Mouse (Mus musculus): ENCODE data around the gene Sf3b6. TPM values are rescaled to one million over a fixed set of nuclear protein-coding genes. Genes with fewer than 3 reads are reported as not detected.
A peak's percentile ranks its signal among the peaks of the same experiment; 100 is the strongest.
"Not testable (repeated sequence)": the region's sequence is repeated elsewhere in the genome, so short reads cannot be mapped to it uniquely, and the experiment has no call there.

The Sf3b6 gene
- polyA plus RNA-seq, 1 experiment = 161 TPM

DNA sequence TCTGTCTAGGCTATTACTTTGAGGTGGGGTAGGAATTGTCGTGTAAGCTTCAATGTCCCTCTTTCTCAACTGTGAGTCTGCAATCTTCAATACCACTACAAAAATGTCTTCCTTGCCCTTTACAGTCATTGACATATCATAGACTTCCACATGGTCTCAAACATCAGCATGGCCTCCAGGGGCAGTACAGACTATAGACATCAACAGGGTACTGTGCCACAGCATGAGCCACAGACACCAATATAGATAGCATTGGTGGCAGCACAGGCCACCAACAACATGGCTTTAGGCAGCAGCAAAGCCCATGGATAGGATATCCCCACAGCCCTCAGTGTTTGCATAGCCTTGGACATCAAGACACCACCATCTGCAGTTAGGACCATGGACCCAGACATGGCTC, 36.1 kb upstream of the Sf3b6 start:
- no peak for TF ChIP-seq POLR2A (IDR thresholded peaks at IDR 0.05; ENCODE audit: borderline replicate concordance, control insufficient read depth, low read depth, low read length)
- no peak for TF ChIP-seq CTCF (IDR thresholded peaks at IDR 0.05; ENCODE audit: control insufficient read depth, insufficient read depth, low read length)
- no peak overlapping the region for H3K4me3 ChIP-seq (replicated peaks; ENCODE audit: control insufficient read depth, low read depth, low read length)
- no peaks in the 10 kb centered on the region for H3K4me1 ChIP-seq (ENCODE audit: control insufficient read depth, insufficient read depth, low read length)
- WGBS = 71% methylated on average over 1 of the region's 1 CpGs
- H3K27ac ChIP-seq (ENCODE audit: control insufficient read depth, insufficient read depth, low read depth, low read length, poor library complexity) = no peak overlapping the region

DNA sequence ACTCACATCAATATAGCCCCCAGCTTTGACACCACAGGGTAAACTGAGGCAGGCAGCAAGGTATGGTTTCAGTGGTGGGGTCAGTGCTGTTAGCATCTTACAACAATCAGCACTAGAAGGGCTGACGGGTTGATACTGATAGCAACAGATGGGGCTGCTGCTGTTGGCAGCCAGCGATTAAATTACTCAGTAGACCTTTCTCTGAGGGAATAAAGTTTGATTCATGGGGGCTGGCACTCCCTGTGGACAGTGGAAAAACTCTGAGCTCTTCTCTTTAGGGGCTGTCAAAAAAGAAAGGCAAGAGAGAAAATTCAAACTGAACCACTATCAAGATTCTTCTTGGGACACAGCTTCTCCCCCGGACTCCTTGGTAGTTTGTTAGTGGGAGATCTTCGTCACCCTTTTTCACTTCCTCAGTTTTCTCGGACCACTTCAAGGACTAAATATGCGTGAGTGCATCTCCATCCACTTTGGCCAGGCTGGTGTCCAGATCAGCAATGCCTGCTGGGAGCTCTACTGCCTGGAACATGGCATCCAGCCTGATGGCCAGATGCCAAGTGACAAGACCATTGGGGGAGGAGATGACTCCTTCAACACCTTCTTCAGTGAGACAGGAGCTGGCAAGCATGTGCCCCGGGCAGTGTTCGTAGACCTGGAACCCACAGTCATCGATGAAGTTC, 35.5 kb upstream of the Sf3b6 start:
- H3K27ac ChIP-seq (ENCODE audit: control insufficient read depth, insufficient read depth, low read depth, low read length, poor library complexity) = not testable (repeated sequence)
- 76% methylated on average over 9 of the region's 9 CpGs for WGBS

DNA sequence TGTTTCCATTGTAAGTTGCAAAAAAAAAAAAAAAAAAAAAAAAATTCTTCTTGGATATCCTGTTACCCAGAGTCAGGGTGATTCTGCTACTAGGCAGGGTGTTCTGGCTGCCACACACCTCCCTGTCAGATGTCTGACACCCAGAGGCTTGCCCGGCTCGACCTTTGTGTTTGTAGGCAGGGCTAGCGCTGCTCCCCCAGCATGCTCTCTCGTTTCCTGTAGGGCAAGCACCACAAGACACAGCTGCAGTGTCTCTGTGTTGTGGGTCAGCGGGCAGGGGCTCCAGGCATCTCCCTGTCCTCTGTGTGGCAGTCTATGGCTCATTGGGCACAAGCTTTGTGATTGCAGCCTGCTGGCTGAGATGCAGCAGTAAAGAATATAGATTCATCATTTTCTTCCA, 33.7 kb upstream of the Sf3b6 start:
- 63% methylated on average over 5 of the region's 5 CpGs for WGBS
- Histone ChIP-seq H3K4me3 (replicated peaks; ENCODE audit: control insufficient read depth, low read depth, low read length) (no peak overlapping the region), H3K4me1 (ENCODE audit: control insufficient read depth, insufficient read depth, low read length) (no peaks in the 10 kb centered on the region), H3K27ac (ENCODE audit: control insufficient read depth, insufficient read depth, low read depth, low read length, poor library complexity) (no peak overlapping the region)
- TF ChIP-seq POLR2A (IDR thresholded peaks at IDR 0.05; ENCODE audit: borderline replicate concordance, control insufficient read depth, low read depth, low read length) (no peak), CTCF (IDR thresholded peaks at IDR 0.05; ENCODE audit: control insufficient read depth, insufficient read depth, low read length) (no peak)

More for the DNA sequence above, 35.5 kb upstream of the Sf3b6 start:
- H3K4me3 ChIP-seq (replicated peaks; ENCODE audit: control insufficient read depth, low read depth, low read length); H3K4me1 ChIP-seq (ENCODE audit: control insufficient read depth, insufficient read depth, low read length): not testable (repeated sequence)

DNA sequence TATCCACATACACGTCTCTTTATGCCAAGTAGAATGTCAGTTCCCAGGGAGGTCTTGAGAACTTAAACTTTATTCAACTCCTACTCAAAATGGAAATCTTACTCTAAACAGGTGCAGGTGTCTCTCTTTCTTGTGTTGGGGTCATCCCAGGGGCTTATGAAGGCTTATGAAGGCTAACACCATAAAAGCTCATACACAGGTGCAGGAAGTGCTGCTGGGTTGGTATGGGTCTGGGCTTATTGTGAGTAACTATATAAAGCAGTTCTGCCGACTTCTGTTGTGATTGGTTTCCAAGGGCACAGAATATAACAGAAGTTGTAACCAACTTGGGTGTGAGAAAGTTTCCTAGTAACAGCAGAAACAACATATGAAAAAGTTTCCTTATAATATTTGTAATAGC, 32.9 kb upstream of the Sf3b6 start:
- H3K4me1 ChIP-seq (ENCODE audit: control insufficient read depth, insufficient read depth, low read length) = no peaks in the 10 kb centered on the region
- WGBS = 67% methylated on average over 2 of the region's 2 CpGs
- no peak for TF ChIP-seq CTCF (IDR thresholded peaks at IDR 0.05; ENCODE audit: control insufficient read depth, insufficient read depth, low read length)
- no peak for TF ChIP-seq POLR2A (IDR thresholded peaks at IDR 0.05; ENCODE audit: borderline replicate concordance, control insufficient read depth, low read depth, low read length)
- H3K4me3 ChIP-seq (replicated peaks; ENCODE audit: control insufficient read depth, low read depth, low read length) = no peak overlapping the region
- H3K27ac ChIP-seq (ENCODE audit: control insufficient read depth, insufficient read depth, low read depth, low read length, poor library complexity) = no peak overlapping the region

DNA sequence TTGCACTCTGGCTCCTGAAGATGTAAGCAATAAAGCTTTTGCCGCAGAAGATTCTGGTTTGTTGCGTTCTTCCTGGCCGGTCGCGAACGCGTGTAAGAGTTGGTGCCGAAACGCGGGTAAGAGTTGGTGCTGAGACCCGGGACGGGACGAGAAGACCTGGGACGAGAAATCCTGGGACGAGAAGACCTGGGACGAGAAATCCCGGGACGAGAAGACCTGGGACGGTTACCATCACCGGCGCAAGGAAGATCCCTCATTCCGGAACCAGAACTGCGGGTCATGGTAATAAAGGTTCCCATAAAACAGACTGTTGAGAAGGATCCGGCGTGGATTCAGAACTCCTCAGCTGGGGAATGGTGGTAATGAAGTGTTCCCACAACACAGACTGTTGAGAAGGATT, 29.2 kb upstream of the Sf3b6 start:
- not testable (repeated sequence) for H3K27ac ChIP-seq (ENCODE audit: control insufficient read depth, insufficient read depth, low read depth, low read length, poor library complexity); H3K4me3 ChIP-seq (replicated peaks; ENCODE audit: control insufficient read depth, low read depth, low read length); H3K4me1 ChIP-seq (ENCODE audit: control insufficient read depth, insufficient read depth, low read length)
- 90% methylated on average over 25 of the region's 25 CpGs for WGBS

DNA sequence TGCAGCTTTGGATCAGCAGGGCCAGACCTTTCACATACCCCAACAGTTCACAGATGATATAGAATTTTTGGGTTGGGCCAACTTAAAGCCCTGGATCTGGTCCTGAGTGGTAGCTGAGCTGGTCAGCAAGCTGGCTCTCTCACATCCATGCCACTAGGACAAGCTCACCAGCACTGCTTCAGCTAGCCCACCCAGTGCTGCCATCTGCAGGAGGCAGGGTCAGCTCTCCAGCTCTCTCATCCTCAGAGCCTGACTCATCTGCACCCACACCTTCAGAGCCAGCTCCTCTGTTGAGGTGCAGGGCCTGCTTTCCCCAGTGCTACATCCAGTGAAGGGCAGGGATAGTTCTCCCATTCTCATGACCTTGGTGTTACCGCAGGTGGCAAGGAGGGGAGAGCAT, 23.6 kb upstream of the Sf3b6 start:
- 84% methylated on average over 1 of the region's 1 CpGs for WGBS
- TF ChIP-seq POLR2A (IDR thresholded peaks at IDR 0.05; ENCODE audit: borderline replicate concordance, control insufficient read depth, low read depth, low read length) (no peak), CTCF (IDR thresholded peaks at IDR 0.05; ENCODE audit: control insufficient read depth, insufficient read depth, low read length) (peak; percentile 42; the same call in 1 of the 2 replicates)

DNA sequence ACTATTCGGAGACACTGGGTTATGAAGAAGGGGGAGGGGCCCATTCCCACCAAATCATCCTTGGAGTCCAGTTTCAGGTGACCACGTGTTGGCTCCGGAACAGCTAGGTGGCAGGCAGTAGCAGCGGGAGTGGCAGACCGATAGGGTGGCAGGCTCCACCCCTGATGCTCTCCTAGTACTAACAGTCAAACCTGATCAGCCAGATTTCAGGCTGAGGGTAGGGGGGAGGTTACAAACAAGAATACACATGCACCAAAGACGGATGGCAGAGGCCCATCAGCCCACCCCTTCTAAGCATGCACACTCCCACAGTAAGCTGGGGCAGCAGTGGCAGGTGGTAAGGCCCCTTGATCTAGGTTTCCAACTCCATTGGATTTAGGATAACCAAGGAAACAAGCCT, 19.9 kb upstream of the Sf3b6 start:
- WGBS = 82% methylated on average over 6 of the region's 6 CpGs
- H3K4me1 ChIP-seq (ENCODE audit: control insufficient read depth, insufficient read depth, low read length); H3K4me3 ChIP-seq (replicated peaks; ENCODE audit: control insufficient read depth, low read depth, low read length); H3K27ac ChIP-seq (ENCODE audit: control insufficient read depth, insufficient read depth, low read depth, low read length, poor library complexity): not testable (repeated sequence)

More for the DNA sequence above, 23.6 kb upstream of the Sf3b6 start:
- H3K4me3 ChIP-seq (replicated peaks; ENCODE audit: control insufficient read depth, low read depth, low read length) = no peak overlapping the region
- no peak overlapping the region for H3K27ac ChIP-seq (ENCODE audit: control insufficient read depth, insufficient read depth, low read depth, low read length, poor library complexity)
- H3K4me1 ChIP-seq (ENCODE audit: control insufficient read depth, insufficient read depth, low read length) = no peaks in the 10 kb centered on the region

DNA sequence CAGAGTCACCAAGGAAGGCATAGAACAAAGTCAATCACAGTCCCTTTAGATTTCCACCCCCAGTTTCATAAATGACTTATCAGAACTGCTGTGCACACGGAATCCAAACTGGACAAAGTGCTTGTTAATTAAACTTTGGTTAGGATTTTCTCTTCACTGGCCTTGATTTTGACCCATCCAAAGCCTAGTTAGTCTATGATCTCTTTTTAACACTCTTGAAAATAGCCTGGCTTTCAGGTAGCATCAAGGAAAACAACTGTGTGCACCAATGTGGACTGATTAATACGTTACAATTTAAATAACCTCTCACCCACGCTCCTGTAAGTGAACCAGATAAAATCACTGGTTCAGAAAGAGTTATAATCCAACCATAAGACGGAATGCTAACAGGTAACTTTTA, 6.3 kb upstream of the Sf3b6 start:
- Histone ChIP-seq H3K4me1 (ENCODE audit: control insufficient read depth, insufficient read depth, low read length) (no peaks in the 10 kb centered on the region), H3K27ac (ENCODE audit: control insufficient read depth, insufficient read depth, low read depth, low read length, poor library complexity) (no peak overlapping the region), H3K4me3 (replicated peaks; ENCODE audit: control insufficient read depth, low read depth, low read length) (no peak overlapping the region)
- no peak for TF ChIP-seq POLR2A (IDR thresholded peaks at IDR 0.05; ENCODE audit: borderline replicate concordance, control insufficient read depth, low read depth, low read length)
- TF ChIP-seq CTCF (IDR thresholded peaks at IDR 0.05; ENCODE audit: control insufficient read depth, insufficient read depth, low read length) = no peak
- 74% methylated on average over 4 of the region's 4 CpGs for WGBS

DNA sequence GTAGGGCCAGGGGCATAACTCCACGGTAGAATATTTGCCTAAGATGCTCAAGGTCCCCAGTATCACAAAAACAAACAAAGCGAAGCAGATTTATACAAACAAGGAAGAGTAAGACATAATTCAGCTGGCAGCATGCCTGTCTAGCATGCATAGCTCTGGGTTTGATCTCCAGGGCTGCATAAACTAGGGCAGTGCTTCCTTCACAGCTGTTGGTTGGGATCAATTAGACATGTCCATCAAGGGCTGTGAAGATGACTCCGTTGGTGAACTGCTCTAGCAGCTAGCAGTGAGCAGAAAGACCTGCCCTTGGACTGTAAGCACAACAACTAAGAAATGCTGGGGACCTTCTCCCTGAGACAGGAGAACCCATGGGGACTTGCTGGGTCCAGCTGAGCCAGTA, 5.6 kb upstream of the Sf3b6 start:
- Histone ChIP-seq H3K4me1 (ENCODE audit: control insufficient read depth, insufficient read depth, low read length) (no peaks in the 10 kb centered on the region), H3K4me3 (replicated peaks; ENCODE audit: control insufficient read depth, low read depth, low read length) (no peak overlapping the region), H3K27ac (ENCODE audit: control insufficient read depth, insufficient read depth, low read depth, low read length, poor library complexity) (no peak overlapping the region)
- 70% methylated on average over 3 of the region's 3 CpGs for WGBS
- TF ChIP-seq POLR2A (IDR thresholded peaks at IDR 0.05; ENCODE audit: borderline replicate concordance, control insufficient read depth, low read depth, low read length) (no peak), CTCF (IDR thresholded peaks at IDR 0.05; ENCODE audit: control insufficient read depth, insufficient read depth, low read length) (no peak)
